Mouse (Mus musculus): ENCODE data around the gene Olfr447. TPM values are rescaled to one million over a fixed set of nuclear protein-coding genes. Genes with fewer than 3 reads are reported as not detected.

Gene Olfr447
- polyA plus RNA-seq, 1 experiment from 2014 or later = not detected

Other genes starting within 250 kb of the Olfr447 start
- 176 and 209 TPM in 2 replicates for gene Tcaf1, start 198.8 kb upstream of the Olfr447 start, polyA plus RNA-seq (2014; fragmentation: Nextera tagmentation; extraction: Ambion mirVana)
- gene Olfr453, start 169.5 kb upstream of the Olfr447 start, polyA plus RNA-seq (2014; fragmentation: Nextera tagmentation; extraction: Ambion mirVana) = not detected in 2 replicates
- not detected in 2 replicates for gene Olfr38, start 152.5 kb upstream of the Olfr447 start, polyA plus RNA-seq (2014; fragmentation: Nextera tagmentation; extraction: Ambion mirVana)
- gene Olfr452, start 123.8 kb upstream of the Olfr447 start, polyA plus RNA-seq (2014; fragmentation: Nextera tagmentation; extraction: Ambion mirVana) = not detected in 2 replicates
- not detected in 2 replicates for gene Olfr450, start 96.9 kb upstream of the Olfr447 start, polyA plus RNA-seq (2014; fragmentation: Nextera tagmentation; extraction: Ambion mirVana)
- not detected in 2 replicates for gene Olfr449, start 74.5 kb upstream of the Olfr447 start, polyA plus RNA-seq (2014; fragmentation: Nextera tagmentation; extraction: Ambion mirVana)
- gene Olfr448, start 18.4 kb upstream of the Olfr447 start, polyA plus RNA-seq (2014; fragmentation: Nextera tagmentation; extraction: Ambion mirVana) = not detected in 2 replicates
- not detected in 2 replicates for gene Olfr446, start 12.5 kb downstream of the Olfr447 start, polyA plus RNA-seq (2014; fragmentation: Nextera tagmentation; extraction: Ambion mirVana)
- gene Olfr444, start 40.2 kb downstream of the Olfr447 start, polyA plus RNA-seq (2014; fragmentation: Nextera tagmentation; extraction: Ambion mirVana) = not detected in 2 replicates
- not detected in 2 replicates for gene Olfr441, start 197.5 kb downstream of the Olfr447 start, polyA plus RNA-seq (2014; fragmentation: Nextera tagmentation; extraction: Ambion mirVana)
- not detected in 2 replicates for gene Olfr237-ps1, start 237.7 kb downstream of the Olfr447 start, polyA plus RNA-seq (2014; fragmentation: Nextera tagmentation; extraction: Ambion mirVana)

Data from forebrain, embryonic 14.5 days (tissue).